Mouse (Mus musculus): ENCODE results near the gene Gm14391.
"Not testable (repeated sequence)": the region's sequence is repeated elsewhere in the genome, so short reads cannot be mapped to it uniquely, and the experiment has no call there.

DNA sequence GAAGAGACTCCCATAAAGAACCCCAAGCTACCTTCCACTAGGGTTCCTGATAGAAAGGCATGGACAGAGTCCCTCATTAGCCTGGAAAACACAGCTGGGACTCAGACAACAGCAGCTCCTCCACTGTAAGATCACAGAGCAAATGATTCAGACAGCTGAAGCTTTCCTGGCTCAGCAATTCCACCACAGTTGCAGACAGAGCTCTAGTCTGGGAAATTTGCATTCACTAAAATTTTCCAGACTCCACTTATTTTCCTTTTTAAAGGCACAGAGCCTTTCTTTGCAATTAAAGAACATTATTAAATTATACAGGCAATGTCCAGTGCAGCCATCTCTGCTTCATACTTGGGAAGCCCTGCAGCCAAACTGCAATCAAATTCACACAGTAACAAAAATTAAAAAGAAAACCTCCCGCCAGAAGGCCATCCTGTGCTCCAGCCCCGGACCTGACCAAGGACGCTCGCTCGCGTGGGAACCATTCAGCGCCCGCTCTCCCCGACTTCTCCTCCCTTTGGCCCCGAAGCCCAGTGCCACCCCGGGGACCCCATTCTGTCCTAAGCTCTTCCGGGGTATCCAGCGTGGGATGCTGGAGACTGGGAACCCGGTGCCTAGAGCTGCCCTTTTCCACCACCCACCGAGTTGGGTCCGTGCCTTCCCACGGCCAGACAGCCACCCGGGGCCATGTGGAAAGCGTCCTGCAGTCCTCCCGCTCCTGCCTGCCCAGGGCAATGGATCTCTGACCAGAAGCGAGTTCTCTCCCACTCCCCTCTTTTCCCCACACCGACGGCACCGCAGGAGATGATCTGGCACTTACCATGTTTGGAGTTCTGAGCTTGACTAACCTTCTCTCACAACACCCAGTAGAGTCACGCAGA, 65.4 kb downstream of the Gm14391 start:
- not testable (repeated sequence) for TF ChIP-seq CTCF (IDR thresholded peaks at IDR 0.05; ENCODE audit: extremely low read depth, insufficient read length, insufficient replicate concordance, low read depth, low read length); POLR2A (IDR thresholded peaks at IDR 0.05; ENCODE audit: low read depth, low read length)

Measured in small intestine, adult 2 months (tissue).